Mouse (Mus musculus) heart, embryonic 16.5 days (tissue): ENCODE results near the gene Arid1b. TPM values are rescaled to one million over a fixed set of nuclear protein-coding genes. Genes with fewer than 3 reads are reported as not detected.

Experiments
- ATAC-seq: fragments of 200-750 bp; cut with Nextera tagmentation; replicated peaks from 2 replicates; pipeline ENCODE4 v1.8.0; 2017; ENCODE audit warnings: moderate number of reproducible peaks; ENCODE audit not compliant: insufficient read depth, low FRiP score; ENCODE audit errors: extremely low read depth
- H3K27ac ChIP-seq: fragments of 300-500 bp; sonication (generic); 2 replicates; pipeline ENCODE4 v1.5.1; 2014; ENCODE audit warnings: mild to moderate bottlenecking, low read length, control low read depth, moderate library complexity
- H3K27me3 ChIP-seq: fragments of 300-500 bp; sonication (generic); 2 replicates; pipeline ENCODE4 v1.6.1; 2014; ENCODE audit warnings: low read length, mixed read lengths; ENCODE audit not compliant: control insufficient read depth, insufficient read depth
- H3K36me3 ChIP-seq: fragments of 300-500 bp; sonication (generic); 2 replicates; pipeline ENCODE4 v1.6.1; 2014; ENCODE audit not compliant: control insufficient read depth, insufficient read depth
- H3K4me1 ChIP-seq: fragments of 300-500 bp; sonication (generic); 2 replicates; pipeline ENCODE4 v1.6.1; 2014; ENCODE audit warnings: low read length, mixed read lengths; ENCODE audit not compliant: control insufficient read depth, insufficient read depth
- H3K4me2 ChIP-seq: fragments of 300-500 bp; sonication (generic); 2 replicates; pipeline ENCODE4 v1.6.1; 2014; ENCODE audit warnings: low read depth, mild to moderate bottlenecking, control low read depth, low read length
- H3K4me3 ChIP-seq: fragments of 300-500 bp; sonication (generic); 2 replicates; pipeline ENCODE4 v1.5.1; 2014; ENCODE audit warnings: mild to moderate bottlenecking, control low read depth, low read length
- H3K9ac ChIP-seq: fragments of 300-500 bp; sonication (generic); 2 replicates; pipeline ENCODE4 v1.6.1; 2014; ENCODE audit warnings: low read length, control low read depth
- H3K9me3 ChIP-seq: fragments of 300-500 bp; sonication (generic); replicated peaks from 2 replicates; pipeline ENCODE4 v1.6.1; 2016; ENCODE audit warnings: low read length; ENCODE audit not compliant: control insufficient read depth
- WGBS: fragments of 180-500 bp; shearing (Covaris S2); extraction: QIAGEN DNeasy Blood & Tissue Kit; methylation state at CpG from one replicate; pipeline ENCODE4 v1.1.7; 2014; 5-methylcytosine and 5-hydroxymethylcytosine counted together
- polyA plus RNA-seq: library from polyadenylated mRNA; unstranded; fragments of >200 nt; fragmentation: Nextera tagmentation; extraction: Ambion mirVana; gene quantifications from 2 replicates; pipeline ENCODE4 v1.2.1, GENCODE M21; 2015

The Arid1b gene
- polyA plus RNA-seq, 1 experiment from 2014 or later = 7.1 TPM

- H3K27me3 ChIP-seq = no peaks in the 10 kb centered on the region
- WGBS = 64% methylated on average over 3 of the region's 3 CpGs
- no peak overlapping the region for H3K9ac ChIP-seq
- no peaks in the 10 kb centered on the region for H3K9me3 ChIP-seq
- peaks cover 33% of the 10 kb centered on the region for H3K4me1 ChIP-seq
- H3K4me2 ChIP-seq = no peak overlapping the region
- peak overlapping the region; percentile 14; the same call in 1 of the 2 replicates for H3K27ac ChIP-seq
- ATAC-seq = no peak
- no peak overlapping the region for H3K4me3 ChIP-seq
- no peaks in the 10 kb centered on the region; the same call in 1 of the 2 replicates for H3K36me3 ChIP-seq
Observed at GRCm38 (mm10) chr17:5197765-5198164, 203.6 kb downstream of the Arid1b start.

- Histone ChIP-seq H3K27me3 (no peaks in the 10 kb centered on the region), H3K4me1 (peaks cover 33% of the 10 kb centered on the region), H3K9me3 (no peaks in the 10 kb centered on the region), H3K36me3 (no peaks in the 10 kb centered on the region; the same call in 1 of the 2 replicates), H3K4me2 (no peak overlapping the region), H3K4me3 (no peak overlapping the region), H3K27ac (peak overlapping the region; percentile 14; the same call in 1 of the 2 replicates), H3K9ac (no peak overlapping the region)
- no peak for ATAC-seq
- 72% methylated on average over 6 of the region's 6 CpGs for WGBS
Observed at GRCm38 (mm10) chr17:5198252-5198651, 204.1 kb downstream of the Arid1b start.

DNA sequence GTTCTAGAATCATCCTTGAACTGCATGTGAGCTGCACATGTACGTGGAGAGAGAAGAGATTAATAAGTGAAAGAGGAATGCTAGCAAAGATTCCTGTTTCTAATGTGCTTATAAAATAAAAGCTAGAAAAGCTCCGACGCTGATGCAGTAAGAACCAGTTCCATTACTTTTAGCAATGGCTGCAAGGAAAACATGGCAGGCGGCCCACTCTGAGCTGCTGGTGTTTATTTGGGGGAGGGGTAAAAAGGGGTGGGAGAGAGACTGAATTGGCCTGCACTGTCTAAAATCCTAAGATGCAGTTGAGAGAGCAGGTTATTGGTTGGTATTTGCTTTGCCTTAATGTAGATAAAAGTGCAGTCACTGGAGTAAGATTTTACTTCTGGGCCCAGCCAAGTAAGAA lies 204.7 kb downstream of the Arid1b start:
- ATAC-seq = no peak
- H3K9me3 ChIP-seq = no peaks in the 10 kb centered on the region
- WGBS = 68% methylated on average over 4 of the region's 4 CpGs
- H3K4me2 ChIP-seq = no peak overlapping the region
- no peak overlapping the region for H3K4me3 ChIP-seq
- H3K9ac ChIP-seq = no peak overlapping the region
- peaks cover 36% of the 10 kb centered on the region for H3K4me1 ChIP-seq
- no peaks in the 10 kb centered on the region; the same call in 1 of the 2 replicates for H3K36me3 ChIP-seq
- no peak overlapping the region; the same call in 1 of the 2 replicates for H3K27ac ChIP-seq
- no peaks in the 10 kb centered on the region for H3K27me3 ChIP-seq

GRCm38 (mm10) chr17:5200638-5201037 lies 206.5 kb downstream of the Arid1b start:
- H3K4me3 ChIP-seq = no peak overlapping the region
- H3K9ac ChIP-seq = no peak overlapping the region
- no peak for ATAC-seq
- H3K4me2 ChIP-seq = no peak overlapping the region
- no peaks in the 10 kb centered on the region; the same call in 1 of the 2 replicates for H3K36me3 ChIP-seq
- H3K27ac ChIP-seq = no peak overlapping the region
- WGBS = 86% methylated on average over 6 of the region's 6 CpGs
- H3K4me1 ChIP-seq = peaks cover 32% of the 10 kb centered on the region
- no peaks in the 10 kb centered on the region for H3K9me3 ChIP-seq
- no peaks in the 10 kb centered on the region for H3K27me3 ChIP-seq

DNA sequence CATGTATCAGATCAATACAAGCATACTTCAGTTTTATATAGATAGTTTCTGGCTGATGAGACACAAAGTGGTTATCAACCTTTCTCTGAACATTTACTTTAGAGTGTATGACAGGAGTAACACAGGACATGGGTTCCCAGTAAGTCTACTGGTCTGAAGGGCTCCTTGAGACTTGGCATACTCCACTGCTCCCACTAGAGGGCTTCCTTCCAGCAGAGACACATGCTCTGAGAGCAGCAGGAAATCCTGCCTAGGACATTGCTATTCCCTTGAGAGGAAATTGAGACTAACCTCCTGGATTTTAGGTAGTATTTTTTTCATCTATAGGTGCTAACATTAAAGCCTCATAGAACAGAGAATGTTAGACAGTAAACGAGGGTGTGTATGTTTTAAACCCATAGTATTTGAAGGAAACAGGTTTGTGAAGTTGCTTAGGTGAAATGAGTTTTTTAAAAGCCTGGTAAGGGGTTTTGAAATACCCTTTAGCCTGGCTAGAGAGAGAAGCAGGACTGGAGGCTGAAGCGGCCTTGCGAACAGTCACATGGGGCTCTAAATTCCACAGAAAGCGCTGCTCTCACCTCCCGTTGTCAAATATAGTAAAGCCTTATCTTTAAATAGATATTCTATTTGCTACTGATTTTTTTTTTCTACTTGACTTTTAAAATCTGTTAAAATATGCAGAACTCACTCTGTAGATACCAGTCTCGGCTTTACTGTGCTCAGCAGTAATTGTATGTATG lies 207.9 kb downstream of the Arid1b start:
- H3K27ac ChIP-seq = peak overlapping the region; percentile 71
- no peaks in the 10 kb centered on the region for H3K27me3 ChIP-seq
- H3K4me2 ChIP-seq = peak overlapping the region; percentile 40
- ATAC-seq = peak; percentile 75
- peak overlapping the region; percentile 55 for H3K9ac ChIP-seq
- H3K4me3 ChIP-seq = no peak overlapping the region
- H3K4me1 ChIP-seq = peaks cover 34% of the 10 kb centered on the region
- no peaks in the 10 kb centered on the region for H3K9me3 ChIP-seq
- no peaks in the 10 kb centered on the region; the same call in 1 of the 2 replicates for H3K36me3 ChIP-seq
- 20% methylated on average over 6 of the region's 6 CpGs for WGBS

DNA sequence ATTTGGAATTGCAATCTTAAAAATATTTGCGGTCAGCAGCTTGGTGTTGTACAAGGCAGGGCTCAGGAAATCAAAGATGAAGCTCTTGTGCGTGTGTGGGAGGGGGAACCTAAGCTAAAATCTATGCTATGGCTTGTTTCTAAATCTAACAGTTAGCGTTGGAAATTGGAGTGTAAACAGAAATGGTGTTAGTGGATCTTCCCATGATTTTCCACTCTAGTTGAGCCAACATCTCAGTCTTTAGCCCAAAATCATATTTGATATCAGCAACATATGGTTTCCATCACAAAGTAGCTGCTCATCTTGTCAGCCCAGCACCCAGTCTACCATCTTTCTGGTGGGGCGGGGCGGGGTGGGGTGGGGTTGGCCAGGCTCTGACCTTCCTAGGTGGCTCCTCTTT lies 208.6 kb downstream of the Arid1b start:
- H3K27ac ChIP-seq = peak overlapping the region; percentile 71
- no peaks in the 10 kb centered on the region for H3K27me3 ChIP-seq
- peak overlapping the region; percentile 40 for H3K4me2 ChIP-seq
- no peak for ATAC-seq
- peak overlapping the region; percentile 55 for H3K9ac ChIP-seq
- no peaks in the 10 kb centered on the region for H3K36me3 ChIP-seq
- H3K4me3 ChIP-seq = no peak overlapping the region
- H3K9me3 ChIP-seq = no peaks in the 10 kb centered on the region
- peaks cover 34% of the 10 kb centered on the region for H3K4me1 ChIP-seq
- WGBS = 73% methylated on average over 5 of the region's 5 CpGs

GRCm38 (mm10) chr17:5203346-5204102 lies 209.4 kb downstream of the Arid1b start:
- Histone ChIP-seq H3K4me2 (no peak overlapping the region), H3K9me3 (no peaks in the 10 kb centered on the region), H3K27ac (no peak overlapping the region), H3K4me3 (no peak overlapping the region), H3K27me3 (no peaks in the 10 kb centered on the region), H3K9ac (no peak overlapping the region), H3K4me1 (peaks cover 29% of the 10 kb centered on the region), H3K36me3 (no peaks in the 10 kb centered on the region)
- WGBS = 84% methylated on average over 10 of the region's 10 CpGs
- no peak for ATAC-seq

DNA sequence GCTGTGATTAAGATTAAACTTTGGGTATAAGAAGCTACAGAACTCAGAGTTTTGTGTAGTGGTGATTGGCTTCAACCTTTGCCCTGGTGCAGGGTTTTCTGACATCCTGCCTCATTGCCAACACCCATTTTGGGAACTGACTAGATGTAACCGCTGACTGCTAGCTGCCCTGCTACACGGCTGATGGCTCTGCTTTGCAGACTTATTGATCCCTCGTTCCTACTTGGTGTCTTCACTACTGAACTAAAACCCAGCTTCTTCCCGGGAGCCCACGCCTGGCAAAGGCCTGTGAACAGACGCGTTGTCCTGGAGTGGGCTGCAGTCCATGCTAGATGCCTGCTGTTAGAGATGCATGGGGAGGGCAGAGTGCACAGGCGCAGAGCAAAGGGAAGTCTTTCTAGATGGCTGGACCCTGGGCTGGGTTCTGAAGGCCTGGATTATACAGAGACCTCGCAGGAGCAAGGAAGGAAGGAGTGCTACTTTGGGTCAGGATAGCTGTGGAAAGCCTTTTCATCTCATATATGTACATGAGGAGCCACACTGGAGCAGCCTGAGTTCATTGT lies 210.1 kb downstream of the Arid1b start:
- no peaks in the 10 kb centered on the region for H3K9me3 ChIP-seq
- H3K27me3 ChIP-seq = no peaks in the 10 kb centered on the region
- no peak overlapping the region for H3K4me2 ChIP-seq
- no peak overlapping the region for H3K9ac ChIP-seq
- ATAC-seq = no peak
- H3K27ac ChIP-seq = no peak overlapping the region
- no peak overlapping the region for H3K4me3 ChIP-seq
- WGBS = 90% methylated on average over 9 of the region's 9 CpGs
- no peaks in the 10 kb centered on the region for H3K36me3 ChIP-seq
- H3K4me1 ChIP-seq = peaks cover 27% of the 10 kb centered on the region

- Histone ChIP-seq H3K27me3 (no peaks in the 10 kb centered on the region), H3K27ac (no peak overlapping the region), H3K9me3 (no peaks in the 10 kb centered on the region), H3K9ac (no peak overlapping the region), H3K36me3 (no peaks in the 10 kb centered on the region), H3K4me3 (no peak overlapping the region), H3K4me2 (no peak overlapping the region), H3K4me1 (peaks cover 30% of the 10 kb centered on the region)
- WGBS = 34% methylated on average over 7 of the region's 7 CpGs
- ATAC-seq = no peak
Observed at GRCm38 (mm10) chr17:5205163-5205581, 211.0 kb downstream of the Arid1b start.
